Mouse (Mus musculus) granulocyte monocyte progenitor cell, adult 5-6 weeks (primary cell): Measurements from ENCODE around the gene Pkd1l3. TPM values are rescaled to one million over a fixed set of nuclear protein-coding genes. Genes with fewer than 3 reads are reported as not detected.

Experiments
- ATAC-seq: replicated peaks from 2 replicates; pipeline ENCODE4 v1.8.0; 2016; ENCODE audit warnings: mild to moderate bottlenecking, moderate TSS enrichment, inconsistent platforms; ENCODE audit not compliant: poor library complexity, severe bottlenecking
- total RNA-seq, 2 experiments: library from RNA; stranded (forward) in 1 of 2; stranded (reverse) in 1 of 2; fragments of 200-712, 200-1000 nt in 1 of 2; fragments of >200 nt in 1 of 2; fragmentation: Nextera tagmentation in 1 of 2; gene quantifications; 2 replicates each; pipeline ENCODE4 v1.2.3; 2014 to 2017

Pkd1l3 gene
- total RNA-seq, 2 experiments from 2014 or later: 0.13 to 1.3 TPM

DNA sequence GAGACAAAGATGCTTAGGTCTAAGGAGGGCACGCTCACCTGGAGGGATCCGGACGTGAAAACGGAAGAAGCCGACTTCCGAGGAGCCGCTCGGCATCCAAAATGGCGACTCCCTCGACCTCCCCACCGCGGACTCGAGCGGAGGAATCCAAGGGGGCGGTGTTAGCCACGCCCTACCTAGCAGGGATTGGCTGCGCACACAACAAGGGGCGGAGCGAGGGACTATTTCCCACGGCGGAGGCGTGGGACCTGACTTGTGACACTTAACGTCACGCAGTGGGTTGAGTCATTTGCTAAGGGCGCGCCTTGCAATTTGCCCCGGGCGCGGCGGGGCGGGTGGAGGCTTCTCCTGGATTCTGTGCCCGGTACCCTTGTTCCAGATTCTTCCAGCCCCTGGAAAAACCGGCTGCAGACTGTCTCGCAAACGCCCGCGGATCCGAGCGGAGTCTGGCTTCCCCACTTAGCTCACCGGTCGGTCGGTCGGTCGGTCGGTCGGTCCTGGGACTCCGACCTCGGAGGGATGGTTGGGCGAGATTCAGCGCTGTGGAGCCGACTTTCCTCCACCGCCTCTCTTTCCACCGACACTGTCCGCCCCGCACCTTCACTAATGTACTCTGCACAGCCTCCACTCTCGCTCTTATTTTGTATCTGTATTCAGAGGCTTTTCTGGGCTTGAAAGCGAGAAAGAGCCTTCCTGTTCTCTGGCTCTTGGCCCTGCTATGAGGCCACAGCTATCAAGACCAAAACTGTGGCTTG is 79.0 kb downstream of the Pkd1l3 start, which contains the start of gene Ist1:
Gene Ist1 (minus strand): TSS at position 115 of the 755 bp plus-strand sequence.
- ATAC-seq: peak; percentile 89

- 0 out of 2 replicates have a peak, but pooled peaks have one; percentile 4 for ATAC-seq
Observed at GRCm38 (mm10) chr8:109694154-109694553, 79.8 kb downstream of the Pkd1l3 start.

GRCm38 (mm10) chr8:109697754-109698153 is 83.4 kb downstream of the Pkd1l3 start:
- no peak for ATAC-seq

- ATAC-seq: no peak
Observed at GRCm38 (mm10) chr8:109698477-109698876, 84.2 kb downstream of the Pkd1l3 start.

GRCm38 (mm10) chr8:109704565-109705319 is 90.4 kb downstream of the Pkd1l3 start:
- ATAC-seq: peak; percentile 45

DNA sequence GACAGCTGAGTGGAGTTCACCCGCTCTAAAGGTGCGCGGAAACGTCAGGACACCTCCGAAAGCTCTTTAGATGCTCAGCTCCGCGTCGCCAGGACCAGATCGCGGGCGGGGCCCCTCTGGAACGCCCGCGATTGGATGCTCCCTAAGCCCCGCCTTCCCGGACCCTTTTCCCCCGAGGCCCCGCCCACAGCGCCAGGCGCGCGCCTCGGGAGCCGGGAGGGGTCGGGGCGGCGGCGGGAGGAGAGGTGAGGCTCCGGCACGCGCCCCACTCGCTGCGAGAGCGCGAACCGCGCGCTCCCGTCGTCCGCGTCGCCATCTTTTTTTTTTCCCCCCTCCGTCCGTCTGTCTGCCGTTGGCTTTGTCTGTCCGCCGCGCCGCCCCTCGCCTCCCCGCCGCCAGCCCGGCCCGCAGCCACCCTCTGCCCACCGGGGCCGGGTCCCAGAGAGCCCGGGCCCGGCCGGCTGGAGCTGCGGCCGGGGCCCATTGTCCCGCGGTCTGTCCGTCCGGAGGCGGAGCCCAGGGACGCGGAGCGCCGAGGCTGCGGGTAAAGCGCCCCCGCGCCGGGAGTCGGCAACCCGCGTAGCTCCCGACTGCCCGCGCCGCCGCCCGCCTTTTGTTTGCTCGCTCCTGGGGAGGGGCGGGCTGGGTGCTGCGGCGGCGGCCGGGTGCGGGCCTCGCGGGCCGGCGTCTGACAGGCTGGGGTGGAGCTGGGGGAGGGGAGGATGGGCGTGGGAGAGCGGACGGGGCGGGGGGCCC is 91.2 kb downstream of the Pkd1l3 start, which contains the start of gene Zfp821:
Gene Zfp821 (plus strand): TSS at position 227 of the 756 bp plus-strand sequence.
- ATAC-seq: peak; percentile 82

DNA sequence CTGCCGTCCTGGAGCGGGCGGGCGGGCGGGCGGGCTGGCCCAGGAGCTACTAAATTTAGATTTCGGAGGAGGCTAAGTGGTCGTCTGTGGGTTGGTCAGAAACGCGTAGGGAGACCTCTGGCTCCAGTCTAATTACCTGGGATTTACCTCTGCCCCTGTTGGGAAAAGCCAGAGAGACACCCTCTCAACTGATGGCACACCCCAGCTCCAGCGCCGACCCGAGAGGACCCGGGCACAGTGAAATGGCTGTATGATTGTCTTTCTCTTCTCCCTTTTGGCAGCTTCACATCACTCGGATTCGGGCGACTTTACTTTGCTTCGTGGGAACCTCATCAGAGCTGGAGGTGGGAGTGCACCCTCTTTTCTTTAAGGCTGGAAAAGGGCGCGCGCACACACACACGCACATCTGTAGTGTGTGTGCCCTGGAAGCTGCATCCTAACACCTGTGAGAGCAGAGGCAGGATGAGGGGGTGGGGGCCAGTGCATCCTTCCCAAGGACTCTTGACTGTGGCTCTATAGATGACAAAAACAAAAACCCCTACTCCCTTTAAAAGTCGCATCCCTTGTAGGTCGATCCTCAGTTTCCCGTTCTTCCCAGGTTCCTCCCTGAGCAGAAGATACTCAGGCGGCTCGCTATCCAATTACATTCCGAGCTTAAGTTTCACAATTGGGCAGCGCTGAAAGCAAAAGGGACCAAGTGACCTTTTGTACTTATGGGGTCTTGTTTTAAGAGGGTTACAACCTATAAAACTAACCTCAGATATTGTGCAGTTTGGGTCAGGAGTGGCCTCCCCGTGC is 92.0 kb downstream of the Pkd1l3 start:
- no peak for ATAC-seq

GRCm38 (mm10) chr8:109706874-109707237 is 92.5 kb downstream of the Pkd1l3 start:
- ATAC-seq: peak; percentile 59

DNA sequence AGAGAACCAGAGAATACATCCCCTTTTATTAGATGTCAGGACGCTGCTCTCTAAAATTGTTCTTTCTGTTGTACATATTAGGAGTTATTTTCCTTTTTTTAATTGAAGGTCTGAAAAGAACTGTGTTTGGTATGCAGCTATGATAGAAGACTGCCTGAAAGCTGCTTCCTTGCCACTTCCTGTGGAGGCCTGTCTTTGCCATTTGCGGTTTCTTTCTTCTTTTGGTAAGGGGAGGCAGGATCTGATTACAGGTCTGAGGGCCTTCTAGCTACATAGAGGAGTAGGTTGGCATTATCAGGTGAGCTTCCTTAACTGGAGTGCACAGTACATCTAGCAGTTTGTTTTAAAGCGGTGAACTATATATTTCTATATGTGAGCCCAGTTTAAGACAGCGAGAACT is 93.6 kb downstream of the Pkd1l3 start:
- ATAC-seq: no peak

DNA sequence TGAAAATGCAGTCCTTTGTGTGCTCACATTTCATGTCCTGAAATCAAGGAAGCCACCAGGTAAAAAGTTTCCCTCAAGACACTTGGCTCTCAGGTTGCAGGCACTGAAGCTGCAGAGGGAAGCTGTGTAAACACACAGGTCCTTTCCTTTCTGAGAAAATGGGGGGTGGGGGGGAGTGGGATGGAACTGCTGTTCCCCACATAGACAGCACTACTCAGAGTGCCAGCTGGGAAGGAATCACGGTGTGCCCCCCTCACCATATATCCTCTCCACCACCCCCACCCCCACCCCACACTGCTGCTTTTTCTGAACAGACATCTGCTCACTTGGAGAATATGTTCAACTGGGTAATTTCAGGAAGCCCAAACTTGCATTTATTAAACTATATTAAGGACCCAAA is 98.2 kb downstream of the Pkd1l3 start:
- no peak for ATAC-seq

- ATAC-seq: no peak
Observed at GRCm38 (mm10) chr8:109714961-109715360, 100.6 kb downstream of the Pkd1l3 start.

Other genes starting within 250 kb of the Pkd1l3 start
- not detected in 2 replicates for gene Pmfbp1, start 120.5 kb upstream of the Pkd1l3 start, total RNA-seq (2014; fragmentation: Nextera tagmentation)
- gene Pmfbp1, start 120.5 kb upstream of the Pkd1l3 start, total RNA-seq (2017): not detected in 2 replicates
- gene Dhx38, start 48.7 kb upstream of the Pkd1l3 start, total RNA-seq (2014; fragmentation: Nextera tagmentation): 36.1 and 46.0 TPM in 2 replicates
- 65.5 and 67.5 TPM in 2 replicates for gene Dhx38, start 48.7 kb upstream of the Pkd1l3 start, total RNA-seq (2017)
- 9.3 and 15.8 TPM in 2 replicates for gene Txnl4b, start 48.6 kb upstream of the Pkd1l3 start, total RNA-seq (2014; fragmentation: Nextera tagmentation)
- gene Txnl4b, start 48.6 kb upstream of the Pkd1l3 start, total RNA-seq (2017): 14.0 and 23.0 TPM in 2 replicates
- gene Hp, start 35.3 kb upstream of the Pkd1l3 start, total RNA-seq (2014; fragmentation: Nextera tagmentation): 206 and 211 TPM in 2 replicates
- 304 and 315 TPM in 2 replicates for gene Hp, start 35.3 kb upstream of the Pkd1l3 start, total RNA-seq (2017)
- gene Dhodh, start 5.8 kb upstream of the Pkd1l3 start, total RNA-seq (2014; fragmentation: Nextera tagmentation): 23.9 and 30.6 TPM in 2 replicates
- 28.2 and 28.7 TPM in 2 replicates for gene Dhodh, start 5.8 kb upstream of the Pkd1l3 start, total RNA-seq (2017)
- gene Ist1, start 78.7 kb downstream of the Pkd1l3 start, total RNA-seq (2014; fragmentation: Nextera tagmentation): 69.5 and 83.8 TPM in 2 replicates
- gene Ist1, start 78.7 kb downstream of the Pkd1l3 start, total RNA-seq (2017): 76.9 and 82.2 TPM in 2 replicates
- gene Zfp821, start 91.0 kb downstream of the Pkd1l3 start, total RNA-seq (2014; fragmentation: Nextera tagmentation): 4.7 and 5.6 TPM in 2 replicates
- 6.9 and 9.7 TPM in 2 replicates for gene Zfp821, start 91.0 kb downstream of the Pkd1l3 start, total RNA-seq (2017)
- gene Atxn1l, start 123.2 kb downstream of the Pkd1l3 start, total RNA-seq (2014; fragmentation: Nextera tagmentation): 12.4 and 16.8 TPM in 2 replicates
- 13.5 and 18.4 TPM in 2 replicates for gene Atxn1l, start 123.2 kb downstream of the Pkd1l3 start, total RNA-seq (2017)
- gene Ap1g1, start 164.0 kb downstream of the Pkd1l3 start, total RNA-seq (2014; fragmentation: Nextera tagmentation): 85.2 and 89.6 TPM in 2 replicates
- 68.4 and 88.4 TPM in 2 replicates for gene Ap1g1, start 164.0 kb downstream of the Pkd1l3 start, total RNA-seq (2017)